9 mouse cellular contexts compared by ENCODE assay signal in the genomic region with DNA sequence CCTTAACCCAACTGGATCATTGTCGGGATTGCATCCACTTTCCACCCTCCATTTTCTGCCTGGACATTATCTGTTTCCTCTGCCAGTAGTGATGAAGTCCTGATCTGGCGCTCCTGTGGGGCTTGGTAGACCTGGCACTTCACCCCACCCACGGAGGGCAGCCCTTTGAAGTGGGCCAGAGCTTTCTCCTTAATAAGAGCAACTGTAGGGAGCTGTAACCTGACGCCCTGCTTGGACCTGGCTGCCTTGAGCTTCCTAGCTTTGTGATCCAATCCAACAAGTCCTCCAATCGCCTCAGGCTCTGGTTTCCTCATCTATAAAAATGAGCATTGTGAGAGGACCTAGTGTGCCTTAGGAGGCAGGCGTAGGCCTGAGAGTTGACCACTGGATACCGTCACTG. TPM values are rescaled to one million over a fixed set of nuclear protein-coding genes. Genes with fewer than 3 reads are reported as not detected.
DNase-seq lines count a peak whose midpoint lies in the region; ATAC-seq lines count a peak whose summit lies in the region.
"Had no signal": no experiment of that assay in that cellular context is flagged by ENCODE, and none has a peak within 500 bp of the region (broad histone marks: within the 10 kb centered on the region; RNA-seq: fewer than 3 reads in every experiment).

No protein-coding gene starts in this region.

- H3K9ac ChIP-seq in lung, embryonic 15.5 days, result no peak overlapping the region
- H3K9ac ChIP-seq in forebrain, embryonic 14.5 days (ENCODE audit: low read length), result no peak overlapping the region
- no peak overlapping the region for H3K9ac ChIP-seq in liver, embryonic 11.5 days (ENCODE audit: low read depth, low read length)
- H3K9ac ChIP-seq in stomach, embryonic 16.5 days (ENCODE audit: low read length), result peak overlapping the region; percentile 90
- no peak overlapping the region for H3K9ac ChIP-seq in heart, embryonic 11.5 days (ENCODE audit: low read depth, low read length)

- H3K4me2 ChIP-seq in lung, embryonic 15.5 days, result peak overlapping the region; percentile 91
- peak overlapping the region; percentile 83 for H3K4me2 ChIP-seq in forebrain, embryonic 14.5 days (ENCODE audit: low read length)
- H3K4me2 ChIP-seq in liver, embryonic 11.5 days, result peak overlapping the region; percentile 99
- H3K4me2 ChIP-seq in stomach, embryonic 16.5 days (ENCODE audit: low read depth, low read length), result peak overlapping the region; percentile 74
- H3K4me2 ChIP-seq in heart, embryonic 11.5 days, result no peak overlapping the region; the same call in 1 of the 2 replicates

- no peaks in the 10 kb centered on the region for H3K27me3 ChIP-seq in lung, embryonic 15.5 days
- no peaks in the 10 kb centered on the region for H3K27me3 ChIP-seq in forebrain, embryonic 14.5 days (replicated peaks; ENCODE audit: control insufficient read depth, insufficient read depth, low read length)
- H3K27me3 ChIP-seq in liver, embryonic 11.5 days (replicated peaks; ENCODE audit: control insufficient read depth, insufficient read depth, low read length), result no peaks in the 10 kb centered on the region
- H3K27me3 ChIP-seq in stomach, embryonic 16.5 days (ENCODE audit: control insufficient read depth, insufficient read depth, low read length), result no peaks in the 10 kb centered on the region
- no peaks in the 10 kb centered on the region for H3K27me3 ChIP-seq in heart, embryonic 11.5 days (ENCODE audit: control insufficient read depth, insufficient read depth, low read length)

- no peaks in the 10 kb centered on the region for H3K9me3 ChIP-seq in lung, embryonic 15.5 days
- H3K9me3 ChIP-seq in forebrain, embryonic 14.5 days (replicated peaks; ENCODE audit: control insufficient read depth, low read length), result no peaks in the 10 kb centered on the region
- no peaks in the 10 kb centered on the region for H3K9me3 ChIP-seq in liver, embryonic 11.5 days (ENCODE audit: control insufficient read depth, low read length)
- no peaks in the 10 kb centered on the region for H3K9me3 ChIP-seq in stomach, embryonic 16.5 days (replicated peaks; ENCODE audit: control insufficient read depth, low read length)
- H3K9me3 ChIP-seq in heart, embryonic 11.5 days (replicated peaks; ENCODE audit: control insufficient read depth, low read length), result no peaks in the 10 kb centered on the region

- H3K4me3 ChIP-seq in lung, embryonic 15.5 days, result no peak overlapping the region
- peak overlapping the region; percentile 73; the same call in 1 of the 2 replicates for H3K4me3 ChIP-seq in forebrain, embryonic 14.5 days (ENCODE audit: low read depth, low read length)
- H3K4me3 ChIP-seq in liver, embryonic 11.5 days (ENCODE audit: low read depth, low read length), result 0 out of 2 replicates have a peak overlapping the region, but pooled peaks have one; percentile 89
- H3K4me3 ChIP-seq in stomach, embryonic 16.5 days (replicated peaks; ENCODE audit: low read length), result peak overlapping the region; percentile 93
- no peak overlapping the region for H3K4me3 ChIP-seq in heart, embryonic 11.5 days (ENCODE audit: low read depth, low read length)

- no peaks in the 10 kb centered on the region; the same call in 1 of the 2 replicates for H3K36me3 ChIP-seq in lung, embryonic 15.5 days
- H3K36me3 ChIP-seq in forebrain, embryonic 14.5 days (ENCODE audit: control insufficient read depth, insufficient read depth, low read length), result peaks cover 2% of the 10 kb centered on the region
- H3K36me3 ChIP-seq in liver, embryonic 11.5 days (ENCODE audit: control insufficient read depth, insufficient read depth, low read length), result no peaks in the 10 kb centered on the region
- no peaks in the 10 kb centered on the region; the same call in 1 of the 2 replicates for H3K36me3 ChIP-seq in stomach, embryonic 16.5 days (ENCODE audit: control insufficient read depth, insufficient read depth, low read length)
- no peaks in the 10 kb centered on the region for H3K36me3 ChIP-seq in heart, embryonic 11.5 days (ENCODE audit: control insufficient read depth, insufficient read depth, low read length)

- intact Hi-C loops in left cerebral cortex, postnatal 14 days (cut with DNase I), result no loop called here

- WGBS in lung, embryonic 15.5 days, result 57% methylated on average over 7 of the region's 7 CpGs
- WGBS in forebrain, embryonic 14.5 days, result 64% methylated on average over 7 of the region's 7 CpGs
- WGBS in liver, embryonic 11.5 days, result 70% methylated on average over 7 of the region's 7 CpGs
- 62% methylated on average over 7 of the region's 7 CpGs for WGBS in stomach, embryonic 16.5 days
- WGBS in heart, embryonic 11.5 days (ENCODE audit: insufficient replicate concordance), result 56% methylated on average over 7 of the region's 7 CpGs

- H3K27ac ChIP-seq in lung, embryonic 15.5 days, result no peak overlapping the region
- no peak overlapping the region for H3K27ac ChIP-seq in forebrain, embryonic 14.5 days (ENCODE audit: low read depth, low read length)
- no peak overlapping the region for H3K27ac ChIP-seq in liver, embryonic 11.5 days (ENCODE audit: low read depth, low read length)
- H3K27ac ChIP-seq in stomach, embryonic 16.5 days (ENCODE audit: low read length), result no peak overlapping the region
- no peak overlapping the region for H3K27ac ChIP-seq in heart, embryonic 11.5 days (ENCODE audit: low read depth, low read length)
- H3K27ac ChIP-seq: kidney, postnatal 0 days had no signal

- H3K4me1 ChIP-seq in lung, embryonic 15.5 days, result peaks cover 22% of the 10 kb centered on the region
- H3K4me1 ChIP-seq in forebrain, embryonic 14.5 days (ENCODE audit: control insufficient read depth, insufficient read depth, low read length), result peaks cover 14% of the 10 kb centered on the region
- H3K4me1 ChIP-seq in liver, embryonic 11.5 days (replicated peaks; ENCODE audit: control insufficient read depth, insufficient read depth, low read length), result peaks cover 18% of the 10 kb centered on the region
- peaks cover 30% of the 10 kb centered on the region for H3K4me1 ChIP-seq in stomach, embryonic 16.5 days (ENCODE audit: control insufficient read depth, insufficient read depth, low read length)
- peaks cover 12% of the 10 kb centered on the region; the same call in 1 of the 2 replicates for H3K4me1 ChIP-seq in heart, embryonic 11.5 days (ENCODE audit: control insufficient read depth, insufficient read depth, low read length)

- ATAC-seq in lung, embryonic 15.5 days (ENCODE audit: borderline replicate concordance, extremely low read depth, low FRiP score, low TSS enrichment), result no peak
- ATAC-seq in forebrain, embryonic 14.5 days, result no peak
- ATAC-seq in liver, embryonic 11.5 days (replicated peaks; ENCODE audit: low FRiP score), result no peak
- no peak for ATAC-seq in stomach, embryonic 16.5 days (ENCODE audit: insufficient read depth, low FRiP score)
- ATAC-seq in heart, embryonic 11.5 days (replicated peaks; ENCODE audit: insufficient number of reproducible peaks, low FRiP score, low TSS enrichment), result no peak

- no peak for DNase-seq in lung, postnatal 4 days
- DNase-seq in forebrain, embryonic 14.5 days (ENCODE audit: low spot score), result no peak
- DNase-seq in liver, embryonic 11.5 days (ENCODE audit: low spot score), result no peak
- DNase-seq in adrenal gland, postnatal 25 days, result no peak
- no peak for DNase-seq in left cerebral cortex, postnatal 14 days (ENCODE audit: low spot score in 2 of 2)

RNA-seq across cellular contexts. Expression of gene Aacs, which starts 1.9 kb away (rescaled TPM):
- polyA plus RNA-seq in lung, embryonic 15.5 days (2015; fragmentation: Nextera tagmentation; extraction: Ambion mirVana), result 36.8 TPM in 2 replicates
- polyA plus RNA-seq in forebrain, embryonic 14.5 days (2014; fragmentation: Nextera tagmentation; extraction: Ambion mirVana), result 51.8 and 71.1 TPM in 2 replicates
- polyA plus RNA-seq in liver, embryonic 11.5 days (2014; fragmentation: Nextera tagmentation; extraction: Ambion mirVana), result 29.3 and 29.7 TPM in 2 replicates
- polyA plus RNA-seq in stomach, embryonic 16.5 days (2015; fragmentation: Nextera tagmentation; extraction: Ambion mirVana), result 75.4 and 79.3 TPM in 2 replicates
- total RNA-seq in adrenal gland, postnatal 25 days (2021), result 88.5 and 93.5 TPM in 2 replicates
- 14.2 and 15.5 TPM in 2 replicates for polyA plus RNA-seq in heart, embryonic 11.5 days (2014; fragmentation: Nextera tagmentation; extraction: Ambion mirVana)
- total RNA-seq in left cerebral cortex, postnatal 14 days (2021), result 10 to 100 TPM; 62.2 to 68.4 TPM

RNA-seq across cellular contexts. Expression of gene Bri3bp, which starts 36.2 kb away (rescaled TPM):
- 35.6 and 39.2 TPM in 2 replicates for polyA plus RNA-seq in lung, embryonic 15.5 days (2015; fragmentation: Nextera tagmentation; extraction: Ambion mirVana)
- polyA plus RNA-seq in forebrain, embryonic 14.5 days (2014; fragmentation: Nextera tagmentation; extraction: Ambion mirVana), result 26.0 and 29.1 TPM in 2 replicates
- 63.6 and 67.9 TPM in 2 replicates for polyA plus RNA-seq in liver, embryonic 11.5 days (2014; fragmentation: Nextera tagmentation; extraction: Ambion mirVana)
- 27.7 and 31.8 TPM in 2 replicates for polyA plus RNA-seq in stomach, embryonic 16.5 days (2015; fragmentation: Nextera tagmentation; extraction: Ambion mirVana)
- total RNA-seq in adrenal gland, postnatal 25 days (2021), result 18.4 and 37.3 TPM in 2 replicates
- 30.8 and 32.7 TPM in 2 replicates for polyA plus RNA-seq in heart, embryonic 11.5 days (2014; fragmentation: Nextera tagmentation; extraction: Ambion mirVana)
- 10 to 100 TPM; 81.0 to 85.6 TPM for total RNA-seq in left cerebral cortex, postnatal 14 days (2021)

RNA-seq across cellular contexts. Expression of gene Dhx37, which starts 43.6 kb away (rescaled TPM):
- polyA plus RNA-seq in lung, embryonic 15.5 days (2015; fragmentation: Nextera tagmentation; extraction: Ambion mirVana), result 9.9 and 11.7 TPM in 2 replicates
- polyA plus RNA-seq in forebrain, embryonic 14.5 days (2014; fragmentation: Nextera tagmentation; extraction: Ambion mirVana), result 4.7 and 7.0 TPM in 2 replicates
- polyA plus RNA-seq in liver, embryonic 11.5 days (2014; fragmentation: Nextera tagmentation; extraction: Ambion mirVana), result 18.5 and 19.4 TPM in 2 replicates
- polyA plus RNA-seq in stomach, embryonic 16.5 days (2015; fragmentation: Nextera tagmentation; extraction: Ambion mirVana), result 8.4 and 10.8 TPM in 2 replicates
- 17.5 and 25.9 TPM in 2 replicates for total RNA-seq in adrenal gland, postnatal 25 days (2021)
- polyA plus RNA-seq in heart, embryonic 11.5 days (2014; fragmentation: Nextera tagmentation; extraction: Ambion mirVana), result 9.9 and 10.6 TPM in 2 replicates
- 10 to 100 TPM; 10.1 to 10.9 TPM for total RNA-seq in left cerebral cortex, postnatal 14 days (2021)

RNA-seq across cellular contexts. Expression of gene Tmem132b, which starts 54.0 kb away (rescaled TPM):
- polyA plus RNA-seq in lung, embryonic 15.5 days (2015; fragmentation: Nextera tagmentation; extraction: Ambion mirVana), result 0.03 and 0.11 TPM in 2 replicates
- polyA plus RNA-seq in forebrain, embryonic 14.5 days (2014; fragmentation: Nextera tagmentation; extraction: Ambion mirVana), result 3.1 and 4.4 TPM in 2 replicates
- polyA plus RNA-seq in liver, embryonic 11.5 days (2014; fragmentation: Nextera tagmentation; extraction: Ambion mirVana), result 0.05 and 0.15 TPM in 2 replicates
- 0.26 and 0.37 TPM in 2 replicates for polyA plus RNA-seq in stomach, embryonic 16.5 days (2015; fragmentation: Nextera tagmentation; extraction: Ambion mirVana)
- 0.90 and 2.1 TPM in 2 replicates for total RNA-seq in adrenal gland, postnatal 25 days (2021)
- 0.03 TPM in 2 replicates for polyA plus RNA-seq in heart, embryonic 11.5 days (2014; fragmentation: Nextera tagmentation; extraction: Ambion mirVana)
- 100 to 1,000 TPM; 136 to 152 TPM for total RNA-seq in left cerebral cortex, postnatal 14 days (2021)

Comparison
In these comparisons a context has a peak if more than half of its experiments do, and no peak if none do; other contexts are left out.
1. H3K4me3 ChIP-seq: peak in forebrain, embryonic 14.5 days (single experiment), liver, embryonic 11.5 days (single experiment) and stomach, embryonic 16.5 days (single experiment); none in lung, embryonic 15.5 days (single experiment) and heart, embryonic 11.5 days (single experiment).